Mouse (Mus musculus): ENCODE results near the gene Zbtb20.

Gene Zbtb20

DNA sequence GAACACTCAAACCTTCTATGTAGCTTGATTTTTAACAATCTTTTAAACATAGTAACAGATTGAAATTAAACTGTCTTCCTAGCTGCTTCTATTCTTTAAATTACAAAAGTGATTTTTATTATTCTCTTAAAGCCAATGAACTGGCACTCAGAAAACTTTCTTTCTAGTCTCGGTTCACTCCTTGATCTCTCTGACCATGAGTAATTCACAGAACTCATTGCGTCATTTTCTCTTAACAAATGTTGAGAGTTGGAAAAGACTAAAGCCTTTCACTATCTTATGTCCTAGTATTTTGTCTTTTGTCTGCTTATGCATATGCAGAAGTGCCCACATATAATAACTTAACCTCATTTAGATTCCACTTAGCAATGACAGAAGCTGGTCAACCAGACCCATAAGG is 525.3 kb downstream of the Zbtb20 start:
- no peak for DNase-seq

DNA sequence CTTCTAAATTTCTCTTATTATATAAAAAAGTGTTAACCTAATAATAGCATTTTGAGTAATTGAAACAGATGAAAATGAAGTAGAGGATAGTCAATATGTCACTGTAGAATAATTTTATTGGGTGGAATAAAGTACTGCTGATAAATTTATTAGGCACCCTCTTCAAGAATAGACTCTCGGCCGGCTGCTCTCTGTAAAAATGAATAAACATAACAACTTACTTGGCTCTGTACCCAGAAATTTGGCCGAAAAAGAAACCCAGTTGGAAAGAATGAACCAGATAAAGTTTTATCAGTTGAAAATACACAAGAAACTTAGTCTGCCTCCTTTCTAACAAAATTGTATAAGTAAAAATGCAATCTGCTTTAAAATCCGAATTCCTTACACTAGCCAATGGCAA is 527.2 kb downstream of the Zbtb20 start:
- no peak for DNase-seq

DNA sequence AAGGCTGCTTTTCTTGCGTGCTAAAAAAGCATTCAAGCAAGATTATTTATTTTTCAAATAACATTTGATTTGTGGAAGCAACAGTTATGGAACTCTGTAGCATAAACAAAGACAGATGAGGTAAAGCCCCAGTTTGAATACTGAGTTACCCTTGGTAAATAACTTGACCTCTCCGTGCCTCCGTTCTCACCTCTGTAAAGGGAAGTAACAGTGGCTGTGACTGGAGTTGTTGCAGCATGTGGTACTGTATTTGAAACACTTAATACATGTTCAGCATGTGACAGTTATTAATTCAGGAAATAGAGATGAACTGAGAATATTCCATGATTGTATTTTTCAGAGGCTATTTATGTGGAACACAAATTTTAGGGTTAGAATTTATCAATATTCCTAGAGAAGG is 529.4 kb downstream of the Zbtb20 start:
- no peak for DNase-seq

DNA sequence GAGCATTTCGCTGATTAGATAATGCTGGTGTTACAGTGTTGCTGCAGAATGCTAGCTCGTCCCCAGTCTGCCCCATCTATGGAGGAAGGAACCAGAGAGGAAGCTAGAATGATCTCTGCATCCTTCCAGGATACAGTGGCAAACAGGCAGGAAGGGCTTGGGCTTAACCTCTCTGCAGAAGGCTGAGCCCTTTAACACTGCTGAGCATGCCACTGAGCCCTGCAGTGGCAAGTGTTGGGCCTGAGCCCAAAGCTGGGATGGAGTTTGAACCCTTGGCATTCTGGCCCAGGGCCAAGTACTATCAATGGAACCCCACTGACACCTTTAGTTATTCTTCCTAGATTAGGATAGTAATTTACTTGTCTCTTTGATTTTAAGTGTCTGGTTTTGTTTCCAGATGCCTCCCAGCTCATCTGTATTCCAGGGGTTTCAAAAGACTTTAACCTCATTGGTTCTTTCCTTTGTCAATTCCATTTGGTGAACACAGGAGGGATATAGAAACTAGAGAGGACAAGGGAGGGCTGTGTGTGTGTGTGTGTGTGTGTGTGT is 532.0 kb downstream of the Zbtb20 start:
- DNase-seq = no peak

DNA sequence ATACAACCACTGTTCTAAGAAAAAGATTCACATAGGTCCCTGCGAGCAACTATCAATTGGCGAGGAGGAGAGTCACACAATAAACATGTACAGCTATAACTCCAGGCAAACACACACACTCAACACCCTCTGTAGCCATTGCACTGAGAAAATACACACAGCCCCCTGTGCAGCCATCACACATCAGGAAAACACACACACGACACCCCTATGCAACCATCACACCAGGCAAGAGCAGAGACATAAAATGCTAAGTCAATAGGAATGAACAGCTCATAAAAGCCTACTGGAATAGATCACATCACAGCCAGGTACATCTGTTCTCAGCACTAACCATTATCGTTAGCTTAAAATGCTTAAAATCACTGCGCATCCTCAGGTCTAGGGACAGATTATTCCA is 532.9 kb downstream of the Zbtb20 start:
- DNase-seq = no peak

DNA sequence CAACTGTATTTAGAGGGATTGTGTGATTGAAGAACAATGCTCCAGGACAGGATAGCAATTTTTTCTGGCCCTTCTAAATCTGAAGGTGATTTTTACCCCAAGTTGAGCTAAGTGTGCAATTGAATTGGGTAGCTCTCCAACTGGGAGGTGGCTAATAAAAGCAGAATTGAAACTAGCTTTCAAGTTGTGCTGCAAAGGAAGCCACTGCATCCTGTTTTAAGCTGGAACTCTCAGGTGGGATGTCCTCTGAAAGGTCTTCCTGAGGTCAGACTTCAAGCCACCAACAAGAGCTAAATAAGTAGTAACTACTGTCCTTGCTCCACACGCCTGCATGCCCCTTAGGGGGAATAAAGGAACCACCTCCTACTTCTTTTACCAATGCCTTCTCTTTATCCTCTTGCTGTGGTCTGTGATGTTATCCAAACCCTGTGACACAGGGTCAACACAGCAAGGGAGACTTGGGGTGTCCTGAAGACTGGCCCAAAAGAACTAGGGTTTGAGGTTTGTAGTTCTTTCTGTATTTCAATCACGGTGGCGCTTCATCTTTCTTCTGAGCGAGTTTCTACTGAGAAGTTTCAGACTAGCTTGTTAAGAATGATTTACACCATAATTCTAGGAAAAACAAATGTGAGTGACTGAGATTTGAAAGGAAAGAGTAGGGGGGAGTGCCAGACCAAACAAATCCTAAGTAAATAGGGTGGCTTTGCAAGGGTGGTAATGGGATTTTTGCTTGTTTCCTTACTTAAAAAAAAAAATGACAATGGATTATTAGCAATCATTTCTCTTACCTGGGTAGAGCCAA is 533.6 kb downstream of the Zbtb20 start:
- no peak for DNase-seq

DNA sequence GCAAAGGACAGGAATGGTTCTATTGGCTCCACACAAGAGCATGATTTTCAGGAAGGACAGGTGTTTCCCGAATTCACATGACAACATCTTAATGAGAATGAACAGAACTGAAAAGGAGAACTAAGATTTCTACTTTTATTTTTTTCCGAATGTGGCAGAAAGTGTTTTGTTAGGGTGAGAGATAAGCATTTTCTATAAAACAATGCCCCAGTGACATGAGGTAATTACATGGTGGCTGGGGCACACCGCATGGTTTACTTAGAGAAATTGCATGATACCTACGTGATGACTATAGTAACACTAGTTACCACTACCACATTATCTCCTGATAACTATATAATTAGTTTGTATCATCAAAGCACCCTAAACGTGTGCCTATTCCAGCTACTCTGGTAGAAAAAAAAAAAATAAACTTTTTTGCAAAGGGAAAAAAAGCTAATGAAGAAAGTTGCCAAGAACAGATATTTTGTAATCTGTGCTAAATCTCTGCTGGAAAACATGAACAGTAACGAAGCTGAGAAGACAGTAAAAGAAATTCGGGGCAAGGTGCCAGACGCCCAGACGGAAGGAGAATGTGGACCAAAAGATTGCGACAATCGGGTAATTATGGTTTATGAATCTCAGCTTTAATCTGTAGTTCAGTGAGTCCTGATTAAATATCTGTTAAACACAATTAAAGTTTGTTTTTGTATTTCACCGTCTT is 534.4 kb downstream of the Zbtb20 start:
- peak; percentile 61 to 62 for DNase-seq

DNA sequence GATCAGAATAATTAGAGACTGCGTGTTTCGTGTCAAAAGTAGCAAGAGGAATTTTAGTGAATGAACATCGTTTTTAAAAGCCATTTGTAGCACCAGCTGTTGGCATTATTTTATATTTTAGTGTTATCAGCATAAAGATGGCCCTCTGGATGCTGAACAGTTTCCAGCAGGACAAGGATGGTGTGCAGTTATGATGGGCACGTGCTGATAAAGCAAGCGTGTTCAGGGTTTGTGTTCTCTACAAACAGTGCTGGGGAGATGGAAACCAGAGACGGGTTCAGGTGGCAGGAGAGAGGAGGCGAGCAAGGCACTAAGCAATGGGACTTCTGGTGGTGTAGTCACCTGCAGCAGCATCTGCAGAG is 534.9 kb downstream of the Zbtb20 start:
- DNase-seq = no peak

DNA sequence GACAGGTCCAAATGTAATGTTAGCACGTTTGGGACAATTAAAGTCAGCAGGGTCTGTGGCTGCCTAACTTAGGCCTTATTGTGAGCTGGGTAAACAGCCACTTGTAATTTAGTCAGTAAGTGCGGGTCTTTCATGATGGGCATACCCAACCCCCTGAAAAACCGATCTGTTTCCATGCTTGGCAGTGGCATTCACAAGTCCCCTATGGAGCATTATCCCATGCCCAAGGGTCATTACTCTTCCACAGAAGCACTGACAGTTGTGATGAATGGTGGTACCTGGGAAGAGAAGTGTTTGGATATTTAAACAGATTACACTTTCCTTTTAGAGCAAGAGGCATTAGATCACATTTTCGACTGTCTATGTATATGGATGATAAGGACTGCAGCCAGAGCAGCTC is 540.2 kb downstream of the Zbtb20 start:
- no peak for DNase-seq

DNA sequence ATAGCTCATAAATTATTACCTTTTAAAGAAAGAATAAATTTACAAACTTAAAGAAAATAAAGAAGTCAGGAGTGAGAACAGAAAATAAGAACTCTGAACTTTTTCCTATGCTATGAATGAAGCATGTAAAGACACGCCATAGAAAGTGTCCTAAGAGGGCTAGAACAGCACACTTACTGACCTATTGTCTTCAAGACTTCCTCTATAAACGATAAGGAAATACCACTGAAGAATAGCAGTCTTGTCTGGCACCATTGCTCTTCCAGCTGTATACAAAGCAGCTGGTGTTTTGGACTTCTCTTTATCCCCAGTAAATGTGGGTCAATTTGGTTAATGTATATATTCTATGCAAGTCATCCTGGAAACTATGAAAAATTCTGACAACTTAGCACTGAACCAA is 544.2 kb downstream of the Zbtb20 start:
- no peak for DNase-seq

DNA sequence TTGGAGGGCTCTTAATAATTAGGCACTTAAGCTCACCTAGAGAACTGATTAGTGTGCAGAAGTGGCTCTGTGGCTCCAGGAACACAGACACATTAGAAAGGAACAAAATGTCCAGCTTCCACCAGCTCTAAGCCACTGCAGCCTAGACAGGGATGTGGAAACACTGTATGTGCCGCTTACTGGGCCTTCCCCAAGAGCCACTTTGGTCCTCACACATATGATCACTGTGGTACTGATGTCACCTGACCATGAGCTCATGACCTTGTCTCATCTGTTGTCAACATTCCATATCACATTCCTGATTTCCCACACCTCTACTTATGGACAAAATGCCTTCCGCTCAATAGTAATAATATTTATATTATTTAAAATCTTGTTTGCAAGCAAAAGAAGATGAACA is 553.3 kb downstream of the Zbtb20 start:
- DNase-seq = no peak

DNA sequence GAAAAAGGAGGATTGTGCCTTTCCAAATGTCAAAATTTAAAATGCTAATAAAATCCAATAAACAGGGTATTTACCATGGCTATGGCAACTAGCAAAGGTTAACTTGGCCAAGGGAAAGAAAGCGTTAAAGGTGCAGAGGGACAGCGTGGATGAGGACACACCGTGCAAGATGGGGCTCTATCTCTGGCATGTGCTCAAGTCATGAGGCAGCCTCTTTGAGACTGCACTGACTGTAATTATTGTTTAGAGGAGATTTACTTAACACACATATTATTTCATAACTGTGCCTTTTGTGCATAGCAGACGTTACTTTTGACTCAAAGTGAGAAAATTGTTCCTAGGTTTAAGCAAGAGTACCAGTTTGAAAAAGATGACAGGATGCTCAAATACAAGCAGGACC is 554.3 kb downstream of the Zbtb20 start:
- no peak for DNase-seq

DNA sequence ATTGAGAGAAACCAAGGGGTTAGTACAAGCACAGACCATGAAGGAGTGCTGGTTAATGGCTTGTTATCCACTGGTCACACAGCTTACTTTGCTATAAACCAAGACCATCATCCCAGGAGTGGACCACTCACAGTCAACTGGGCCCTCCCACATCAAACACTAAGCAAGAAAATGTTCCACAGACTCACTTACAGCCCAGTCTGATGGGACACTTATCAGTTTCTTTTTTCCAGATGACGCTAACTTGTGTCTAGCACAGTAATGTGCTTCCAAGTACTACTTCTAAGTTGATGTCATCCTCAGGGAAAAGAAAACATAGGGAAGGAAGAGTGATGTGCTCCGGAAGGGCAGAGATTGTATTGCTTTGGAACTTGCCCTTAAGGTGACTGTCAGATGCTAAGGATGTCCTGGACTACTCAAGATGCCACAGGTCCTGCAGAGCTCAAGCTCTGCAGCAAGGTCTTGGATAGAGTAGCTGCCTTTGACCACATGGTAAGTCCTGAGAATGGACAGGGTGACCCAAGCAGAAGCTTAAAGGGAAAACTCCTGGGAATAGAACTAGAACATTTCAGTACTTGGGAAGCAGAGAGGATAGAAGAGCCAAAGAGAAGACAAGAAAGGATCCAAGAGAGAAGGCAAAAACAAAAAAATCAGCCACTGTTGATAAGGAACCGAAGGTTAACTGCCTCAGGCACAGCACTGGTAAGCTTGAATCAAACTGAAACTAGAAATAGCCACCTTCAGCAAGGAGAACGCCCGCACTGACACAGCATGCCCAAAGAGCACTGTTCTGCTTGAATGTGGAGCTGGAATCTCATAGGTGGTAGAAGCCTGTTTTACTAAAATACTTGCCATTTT is 556.1 kb downstream of the Zbtb20 start:
- DNase-seq = no peak

DNA sequence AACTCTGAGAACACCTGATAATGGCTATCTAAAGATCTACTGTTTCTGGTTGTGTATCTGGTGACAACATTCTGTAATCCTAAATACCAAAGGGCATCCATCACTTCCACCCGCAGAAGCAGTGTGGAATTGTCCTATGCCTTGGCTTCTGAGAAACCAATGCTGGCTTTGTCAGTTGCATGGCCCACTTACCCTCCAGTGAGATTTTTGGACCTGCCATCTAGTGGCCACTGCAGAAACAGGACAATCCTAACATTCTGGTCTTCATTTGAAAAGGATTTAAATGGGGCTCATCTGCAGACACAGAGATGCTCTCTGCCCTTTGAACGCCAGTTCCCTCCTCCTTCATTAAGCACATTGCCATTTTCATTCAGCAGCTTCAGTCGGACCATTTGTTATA is 559.3 kb downstream of the Zbtb20 start:
- peak; percentile 46 to 55 for DNase-seq

DNA sequence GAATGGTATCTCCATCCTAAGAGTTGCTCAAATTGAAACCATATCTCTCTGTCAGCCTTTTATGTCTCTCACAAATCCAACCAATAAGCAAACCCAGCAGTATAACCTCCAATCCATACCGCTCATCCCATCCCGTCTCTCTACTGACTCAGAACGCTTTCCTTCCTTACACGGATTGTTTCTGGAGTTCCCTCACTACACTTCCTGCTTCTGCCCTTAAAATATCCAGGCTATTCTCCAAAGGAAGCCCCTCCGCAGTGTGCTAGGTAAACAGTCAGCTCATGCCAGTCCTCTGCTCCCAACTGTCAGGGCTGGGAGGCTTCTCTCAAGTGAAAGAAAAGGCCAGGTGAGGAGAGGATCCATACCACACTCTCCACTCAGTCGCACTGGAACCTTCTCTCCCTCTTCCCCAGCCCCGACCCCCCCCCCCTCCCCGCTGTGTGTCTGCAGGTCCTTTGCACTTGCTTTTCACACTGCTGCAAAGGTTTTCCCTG is 563.2 kb downstream of the Zbtb20 start:
- DNase-seq = no peak

DNA sequence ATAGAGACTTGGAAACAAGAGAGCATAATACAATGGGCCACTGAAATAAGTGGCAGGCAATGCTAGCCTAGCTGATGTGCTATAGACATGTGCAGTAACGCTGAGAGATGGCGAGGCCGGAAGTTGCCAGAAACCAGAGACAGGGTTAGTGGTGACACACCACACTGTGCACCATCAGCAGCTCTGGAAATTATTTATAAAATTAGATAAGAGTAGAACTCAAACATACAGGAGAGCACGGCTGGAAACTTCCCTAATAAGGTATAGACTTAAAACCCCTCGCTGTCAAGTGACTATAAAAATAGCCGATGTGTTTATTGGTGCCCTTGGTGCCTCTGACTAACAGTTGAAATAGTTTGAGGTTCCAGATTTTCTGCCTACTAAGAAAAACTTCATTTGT is 565.7 kb downstream of the Zbtb20 start:
- no peak for DNase-seq

DNA sequence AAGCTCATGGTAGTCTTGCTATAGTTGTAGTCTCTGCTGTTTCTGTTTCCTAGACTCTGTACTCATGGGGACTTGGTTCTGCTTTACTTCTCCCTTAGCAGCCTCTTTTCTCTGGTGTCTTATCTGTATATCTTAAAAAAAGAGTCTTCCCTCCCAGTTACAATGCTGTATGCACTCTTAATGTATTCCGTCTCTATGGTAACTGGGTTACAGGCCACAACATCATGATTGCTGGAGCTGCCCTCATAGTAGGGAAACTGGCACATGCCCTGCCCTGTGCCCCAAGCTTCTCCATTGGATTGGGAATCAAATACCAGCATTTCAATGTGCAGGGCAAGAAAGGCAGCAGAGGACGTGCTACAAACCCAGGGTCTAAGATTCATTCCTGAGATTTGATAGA is 567.4 kb downstream of the Zbtb20 start:
- no peak for DNase-seq

DNA sequence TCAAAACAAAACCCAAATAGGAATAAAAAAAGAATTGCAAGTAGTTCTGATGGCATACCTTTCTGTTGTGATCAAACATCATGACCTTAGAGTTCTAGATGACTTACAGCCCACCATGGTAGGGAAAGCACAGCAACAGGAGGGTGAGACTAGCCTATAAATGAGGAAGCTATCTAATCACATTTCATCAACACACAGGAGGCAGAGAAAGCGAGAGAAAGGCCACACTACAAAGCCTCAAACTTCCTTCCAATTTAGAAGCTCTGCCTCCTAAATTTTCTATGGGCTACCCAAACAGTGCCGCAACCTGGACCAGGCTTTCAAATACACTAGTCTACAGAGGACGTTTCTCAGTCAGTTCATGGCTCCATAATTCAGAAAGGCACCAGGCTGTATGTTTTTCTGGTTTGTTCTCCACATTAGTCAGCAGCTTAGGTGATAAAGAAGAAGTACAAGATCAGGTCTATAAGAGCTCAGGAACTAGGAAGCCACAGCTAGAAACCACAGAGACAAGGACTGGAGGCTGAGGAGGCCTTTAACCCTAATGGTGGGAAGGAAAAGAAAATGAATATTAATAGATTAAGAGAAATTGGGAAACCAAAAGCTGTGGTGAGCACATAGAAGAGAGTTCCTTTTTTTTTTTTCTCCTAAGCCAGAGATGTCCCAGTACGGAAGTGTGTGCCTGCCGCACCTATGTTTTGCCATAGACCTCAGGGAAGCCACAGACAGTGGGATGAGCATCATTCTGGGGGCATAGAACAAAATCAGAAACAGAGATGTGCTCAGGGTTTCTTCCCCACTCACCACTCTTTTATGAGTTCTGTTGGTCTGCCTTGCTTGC is 572.7 kb downstream of the Zbtb20 start:
- no peak for DNase-seq

DNA sequence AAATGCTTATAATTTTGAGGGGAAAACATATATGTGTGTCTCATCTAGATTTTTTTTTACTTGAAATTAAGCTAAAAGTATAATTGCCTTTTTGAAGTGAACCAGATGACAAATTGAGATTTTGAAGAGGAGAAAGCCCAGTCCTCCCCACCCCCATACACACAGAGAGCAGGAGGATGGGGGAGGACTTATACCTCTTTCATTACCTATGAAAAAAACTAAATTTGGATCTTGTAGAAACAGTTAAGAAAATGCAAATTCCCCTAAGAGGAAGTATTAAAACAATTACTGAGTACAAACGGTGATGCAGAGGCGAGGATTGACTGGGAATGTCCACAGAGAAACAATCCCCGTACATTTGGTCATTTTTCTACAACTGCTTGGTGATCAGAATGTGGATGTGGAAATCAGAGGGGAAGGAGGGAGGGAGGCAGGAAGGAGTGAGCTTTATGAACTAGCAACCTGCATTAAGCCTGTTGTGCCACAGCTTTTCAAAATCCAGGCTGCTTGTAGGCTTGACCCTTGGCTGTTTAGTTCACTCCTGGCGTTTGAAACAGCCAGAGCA is 578.8 kb downstream of the Zbtb20 start:
- DNase-seq = no peak

DNA sequence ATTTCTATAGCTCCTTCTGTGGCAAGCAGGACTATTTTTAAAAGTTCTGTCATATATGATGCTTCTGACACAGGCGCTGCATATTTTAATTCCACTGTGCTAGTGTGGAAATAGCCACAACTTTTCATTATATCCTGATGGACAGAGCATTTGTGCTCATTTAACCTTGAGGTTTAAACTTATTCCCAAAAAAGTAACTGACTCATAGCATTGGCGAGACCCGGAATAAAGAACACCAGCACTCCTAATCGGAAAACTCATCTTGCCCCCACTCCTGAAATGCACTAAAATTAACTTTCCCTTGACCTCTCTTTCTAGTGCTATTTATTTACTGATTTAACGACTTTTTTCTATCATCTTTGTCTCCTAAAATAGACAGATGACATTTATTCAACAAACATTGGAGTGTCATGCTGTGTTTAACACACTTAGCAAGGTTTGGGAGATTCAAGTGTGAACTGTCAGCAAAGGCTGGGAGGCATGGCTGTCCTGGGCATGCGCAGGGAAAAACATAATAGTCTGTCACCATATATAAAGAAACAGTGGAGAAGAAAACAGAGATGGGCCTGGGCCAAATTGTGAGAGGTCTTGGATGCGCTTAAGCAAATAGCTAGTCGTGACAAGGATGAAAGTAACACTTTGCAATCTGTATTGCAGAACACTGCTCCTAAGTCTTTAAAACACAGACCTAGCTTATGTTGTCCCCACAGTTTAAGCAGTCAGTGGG is 580.9 kb downstream of the Zbtb20 start:
- DNase-seq = no peak

DNA sequence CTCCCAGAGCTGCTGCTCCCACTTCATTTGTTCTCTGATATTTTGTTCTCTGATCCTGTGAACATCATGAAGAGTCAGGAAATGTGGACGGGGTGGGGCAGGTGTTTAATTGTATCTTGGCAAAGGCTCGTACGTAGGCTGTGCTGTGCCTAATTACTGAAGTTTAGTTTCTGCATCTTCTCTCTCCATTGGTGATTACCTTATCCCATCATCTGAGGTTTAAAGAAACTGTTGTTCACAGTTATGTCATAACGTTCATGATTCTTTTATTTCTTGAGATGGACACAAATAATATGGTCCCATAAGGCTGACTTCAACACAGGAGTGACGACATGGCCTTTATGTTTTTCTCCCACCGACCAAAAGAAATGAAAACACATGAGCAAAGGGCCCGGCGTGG is 582.1 kb downstream of the Zbtb20 start:
- DNase-seq = no peak
